Mouse (Mus musculus) cerebellum, adult 2 months (tissue): ENCODE measurements around the gene Lyrm2.

Experiments used
- CTCF ChIP-seq: fragments of 200-500 bp; IDR thresholded peaks from 2 replicates; pipeline ENCODE4 v1.5.1; 2011; ENCODE audit warnings: low read depth, mild to moderate bottlenecking, control low read depth, low read length, moderate library complexity, borderline replicate concordance; ENCODE audit not compliant: insufficient read depth
- POLR2A ChIP-seq: fragments of 200-500 bp; IDR thresholded peaks from 2 replicates; pipeline ENCODE4 v1.6.1; 2011; ENCODE audit warnings: low read length, control low read depth, borderline replicate concordance; ENCODE audit not compliant: insufficient read depth

DNA sequence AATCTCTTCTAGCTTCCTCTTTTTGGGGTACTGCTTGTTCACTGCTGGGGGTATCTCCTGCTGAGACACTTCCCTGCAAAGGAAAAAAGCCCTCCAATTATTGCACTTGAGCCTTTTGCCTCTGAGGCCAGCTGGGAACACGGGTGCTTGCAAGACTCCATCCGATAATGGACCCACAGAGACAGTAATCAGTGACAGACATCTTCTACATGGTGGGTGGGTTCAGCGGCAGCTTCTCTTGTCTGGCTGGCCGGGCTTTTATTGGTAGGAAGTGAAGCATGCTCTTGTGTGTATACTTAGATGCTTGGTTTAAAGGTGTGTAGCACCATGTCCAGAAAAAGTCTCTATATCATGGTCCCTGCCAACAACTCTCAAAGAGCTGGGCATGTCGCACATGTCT, 17.4 kb downstream of the Lyrm2 start:
- TF ChIP-seq CTCF (no peak), POLR2A (no peak)
